Mouse (Mus musculus) embryo, embryonic 10.5 days (tissue): ENCODE data around the gene Nr2c1.

Source experiments
- DNase-seq: peaks from one replicate; pipeline ENCODE4 v3.0.0-alpha.2; 2015; ENCODE audit warnings: low spot score

The Nr2c1 gene

GRCm38 (mm10) chr10:94147756-94148531 lies at the start of gene Nr2c1:
Gene Nr2c1 (plus strand): TSS chr10:94148023.
- peak; percentile 91 for DNase-seq

- DNase-seq = no peak
Observed at GRCm38 (mm10) chr10:94098100-94098499, 49.7 kb upstream of the Nr2c1 start.

GRCm38 (mm10) chr10:94105498-94105897 lies 42.3 kb upstream of the Nr2c1 start:
- DNase-seq = no peak

- DNase-seq = no peak
Observed at GRCm38 (mm10) chr10:94107168-94107567, 40.7 kb upstream of the Nr2c1 start.

GRCm38 (mm10) chr10:94107607-94108006 lies 40.2 kb upstream of the Nr2c1 start:
- no peak for DNase-seq

- DNase-seq = no peak
Observed at GRCm38 (mm10) chr10:94108791-94109190, 39.0 kb upstream of the Nr2c1 start.

- DNase-seq = no peak
Observed at GRCm38 (mm10) chr10:94110834-94111754, 36.7 kb upstream of the Nr2c1 start.

- DNase-seq = no peak
Observed at GRCm38 (mm10) chr10:94112207-94112606, 35.6 kb upstream of the Nr2c1 start.

- peak; percentile 89 for DNase-seq
Observed at GRCm38 (mm10) chr10:94115893-94116599, 31.8 kb upstream of the Nr2c1 start.

- no peak for DNase-seq
Observed at GRCm38 (mm10) chr10:94116781-94117340, 31.0 kb upstream of the Nr2c1 start.

- DNase-seq = no peak
Observed at GRCm38 (mm10) chr10:94117916-94118315, 29.9 kb upstream of the Nr2c1 start.

GRCm38 (mm10) chr10:94118993-94119392 lies 28.8 kb upstream of the Nr2c1 start:
- no peak for DNase-seq

GRCm38 (mm10) chr10:94120676-94121075 lies 27.1 kb upstream of the Nr2c1 start:
- DNase-seq = no peak

- no peak for DNase-seq
Observed at GRCm38 (mm10) chr10:94122595-94122994, 25.2 kb upstream of the Nr2c1 start.

- DNase-seq = no peak
Observed at GRCm38 (mm10) chr10:94123581-94123980, 24.2 kb upstream of the Nr2c1 start.

GRCm38 (mm10) chr10:94124376-94124775 lies 23.4 kb upstream of the Nr2c1 start:
- DNase-seq = peak; percentile 29

GRCm38 (mm10) chr10:94129680-94130119 lies 18.1 kb upstream of the Nr2c1 start:
- no peak for DNase-seq

GRCm38 (mm10) chr10:94133081-94133480 lies 14.7 kb upstream of the Nr2c1 start:
- DNase-seq = no peak

- no peak for DNase-seq
Observed at GRCm38 (mm10) chr10:94133674-94134073, 14.1 kb upstream of the Nr2c1 start.

GRCm38 (mm10) chr10:94134535-94135390 lies 13.1 kb upstream of the Nr2c1 start:
- no peak for DNase-seq
